Mouse (Mus musculus) right cerebral cortex, postnatal 10 days (tissue): Measurements from ENCODE around the gene Bicd2.

Source experiments
- DNase-seq, 2 experiments: peaks; one replicate each; pipeline ENCODE4 v3.0.0; 2021; ENCODE audit warnings: low spot score in 2 of 2

Gene Bicd2

DNA sequence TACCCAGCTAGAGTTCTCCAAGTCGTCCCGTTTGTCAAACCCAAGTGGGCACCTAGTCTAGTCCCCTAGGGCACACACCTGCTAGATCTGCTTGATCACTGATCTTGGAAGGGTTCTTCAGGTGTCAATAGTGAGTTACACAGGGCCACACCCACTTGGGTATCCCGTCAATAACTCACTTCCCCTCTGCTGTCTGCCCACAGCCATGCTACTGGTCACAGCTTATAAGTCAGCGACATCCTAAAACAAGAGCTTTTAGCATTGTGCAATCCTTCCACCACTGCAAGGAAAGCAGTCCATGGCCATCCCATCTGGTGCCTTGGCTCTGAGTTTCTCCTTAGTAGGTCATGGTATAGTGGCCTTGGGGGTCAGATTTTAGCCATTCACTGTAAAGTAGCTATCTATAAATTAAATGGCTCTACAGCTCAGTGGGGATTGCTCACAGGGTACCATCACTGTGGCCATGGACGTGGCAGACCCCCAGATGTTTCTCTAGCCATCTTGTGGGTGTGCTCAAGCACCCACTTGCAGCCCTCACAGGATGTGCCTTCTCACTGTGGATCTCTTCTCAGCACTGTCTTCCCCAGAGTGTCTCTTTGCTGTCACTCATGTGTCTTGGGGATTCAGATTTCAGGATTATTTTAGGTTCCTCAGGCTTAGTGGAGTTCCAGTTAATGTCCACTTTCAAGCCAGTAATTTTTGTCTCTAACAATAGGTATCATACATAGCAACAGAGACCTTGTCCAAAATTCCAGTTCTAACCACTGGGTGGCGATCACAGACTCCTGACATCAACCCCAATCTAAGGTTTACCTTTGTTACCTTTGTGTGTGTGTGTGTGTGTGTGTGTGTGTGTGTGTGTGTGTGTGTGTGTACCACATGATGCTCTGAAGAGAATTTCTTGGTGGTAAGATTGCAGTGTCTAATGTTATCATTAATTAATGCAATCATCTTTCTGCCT, 14.9 kb upstream of the Bicd2 start:
- peak in 1 of 2 experiments; percentile 62 for DNase-seq

DNA sequence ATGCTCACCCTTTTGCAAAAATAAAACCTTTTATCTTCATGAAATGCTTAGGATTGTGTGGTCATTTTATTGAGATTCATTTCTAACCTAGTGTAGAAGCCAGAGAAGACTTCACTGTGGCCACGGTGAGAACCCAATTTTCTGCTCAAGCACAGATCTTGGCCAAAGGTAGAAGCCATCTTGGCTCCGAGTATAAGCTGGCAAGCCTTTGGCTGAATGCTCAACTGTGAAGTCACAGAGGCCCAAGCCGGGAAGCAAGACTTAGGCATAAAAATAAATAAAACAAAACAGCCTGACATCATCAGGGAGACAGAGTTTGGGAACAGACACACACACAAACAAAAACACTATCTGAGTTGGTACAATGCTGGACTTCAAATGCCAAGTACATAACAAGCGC, 13.3 kb upstream of the Bicd2 start:
- no peak for DNase-seq

DNA sequence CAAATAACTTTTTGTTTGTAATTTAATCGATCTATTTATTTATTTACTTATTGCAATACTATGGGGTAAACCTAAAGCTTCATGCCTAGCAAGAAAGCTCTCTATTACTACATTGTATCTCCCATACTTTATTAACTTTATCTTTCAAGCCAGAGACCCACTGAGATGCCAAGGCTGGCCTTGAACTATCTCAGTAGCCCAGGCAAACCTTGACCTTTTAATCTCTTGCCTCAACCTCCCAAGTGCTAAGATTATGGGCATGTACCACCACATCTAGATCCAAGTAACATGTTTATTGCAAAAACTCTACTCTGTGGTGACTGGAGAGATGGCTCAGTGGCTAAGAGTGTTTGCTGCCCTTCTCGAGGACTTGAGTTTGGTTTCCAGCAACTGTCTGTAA, 8.1 kb upstream of the Bicd2 start:
- DNase-seq: no peak

DNA sequence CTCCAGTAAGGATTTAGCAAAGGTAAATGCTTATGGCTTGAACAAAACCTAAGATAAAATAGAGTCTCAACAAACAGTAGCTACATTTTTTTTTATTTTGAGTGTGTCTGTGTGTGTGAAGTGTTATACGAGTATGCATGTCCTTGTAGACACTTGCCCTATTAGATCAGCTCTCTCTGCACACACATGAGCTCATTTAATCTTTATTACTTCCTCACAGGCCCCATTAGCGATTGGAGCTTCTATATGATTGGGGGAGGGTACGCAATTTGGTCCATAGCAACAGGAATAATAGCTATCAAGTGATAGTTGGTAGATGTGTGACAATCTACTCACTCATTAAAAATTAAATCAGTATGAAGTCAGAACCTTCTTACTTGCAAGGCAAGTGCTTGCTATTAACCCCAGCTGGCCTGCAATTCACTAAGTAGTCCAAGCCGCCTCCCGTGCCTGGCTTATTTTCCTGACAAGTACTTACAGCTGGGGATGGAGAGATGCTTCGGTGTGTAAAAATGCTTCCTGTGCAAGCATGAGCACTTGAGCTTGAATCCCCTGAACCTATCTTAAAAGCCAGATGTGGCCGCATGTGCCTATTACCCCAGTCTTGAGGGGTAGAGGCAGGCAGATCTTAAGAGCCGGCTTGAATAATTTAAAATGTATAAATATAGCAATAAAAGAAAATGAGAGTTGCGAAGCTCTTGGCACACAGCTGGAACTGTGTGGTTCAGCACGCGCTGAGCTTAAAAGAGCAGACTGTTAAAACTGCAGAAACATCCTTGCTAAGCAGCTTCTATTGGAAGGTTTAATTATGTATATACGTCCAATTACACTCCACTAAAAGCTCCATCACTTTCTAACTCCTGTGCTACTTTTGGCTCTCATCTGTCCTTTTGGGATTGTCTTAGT, 6.1 kb upstream of the Bicd2 start:
- DNase-seq: no peak

DNA sequence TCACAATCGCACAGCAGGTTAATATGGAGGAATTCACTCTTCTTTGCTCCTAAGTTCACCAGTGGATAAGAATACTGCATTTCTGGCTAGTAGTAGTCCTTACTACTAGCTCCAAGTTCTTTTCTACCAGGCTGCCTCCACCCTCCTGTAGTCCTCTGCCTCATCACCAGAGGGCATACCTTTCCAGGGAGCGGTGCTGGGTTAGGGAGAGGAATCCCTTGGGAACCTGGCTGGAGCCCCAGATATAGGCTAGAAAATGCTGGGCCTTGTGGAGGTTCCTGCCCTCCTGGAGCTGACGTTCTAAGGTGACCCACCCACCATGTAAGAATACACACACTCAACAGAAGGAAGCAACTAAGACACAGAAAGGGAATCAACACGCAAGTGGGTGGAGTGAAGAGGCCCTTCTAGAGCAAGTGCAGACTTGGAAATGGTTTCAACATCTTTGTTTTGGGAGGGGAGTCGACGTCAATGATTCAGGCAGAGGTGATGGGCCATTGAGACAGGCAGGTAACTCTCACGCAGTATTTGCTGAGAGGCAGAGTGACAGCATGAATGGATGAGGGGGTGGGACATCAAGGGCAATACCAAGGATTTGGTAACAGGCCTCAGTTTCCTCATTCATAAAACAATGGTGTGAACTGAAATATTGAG, 2.4 kb upstream of the Bicd2 start:
- no peak for DNase-seq

DNA sequence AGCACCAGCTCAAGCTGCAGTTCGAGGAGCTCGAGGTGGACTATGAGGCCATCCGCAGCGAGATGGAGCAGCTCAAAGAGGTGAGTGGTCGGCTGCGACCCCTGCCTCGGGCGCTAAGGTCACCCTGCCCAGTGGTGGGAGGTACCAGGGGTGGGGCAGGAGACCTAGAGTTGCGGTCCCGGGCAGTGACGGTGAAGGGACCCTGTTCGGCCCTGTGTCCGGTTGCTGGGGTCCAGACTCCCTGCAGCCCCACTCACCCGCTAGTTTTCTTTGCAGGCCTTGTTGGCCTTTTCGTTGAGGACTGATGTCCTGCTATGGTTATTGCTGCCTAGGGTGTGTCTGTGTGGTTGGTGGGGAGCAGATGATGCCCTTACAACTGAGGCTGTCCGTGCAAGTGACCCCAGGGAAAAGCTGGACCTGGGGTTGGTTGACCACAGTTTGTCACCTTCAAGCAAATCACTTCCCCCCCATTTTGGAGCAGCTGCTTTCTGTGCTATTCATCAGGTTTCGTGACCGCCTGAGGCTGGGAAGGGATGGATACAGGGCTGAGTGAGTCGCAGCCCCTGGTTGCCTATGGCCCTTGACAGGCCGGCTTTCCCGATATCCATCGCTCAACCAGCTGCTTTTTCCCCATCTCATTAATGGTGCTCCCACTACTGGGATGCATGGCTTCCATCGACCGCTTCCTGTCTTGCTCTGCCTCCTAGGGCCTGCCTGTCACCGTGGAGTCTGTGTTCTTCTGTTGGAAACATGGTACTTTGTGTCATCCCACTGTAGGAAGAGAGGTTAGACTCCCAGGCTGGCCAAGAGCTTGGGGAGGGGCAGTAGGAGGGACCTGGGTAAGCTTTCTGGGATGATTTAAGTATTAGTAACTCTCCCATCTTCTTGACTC, 692 bp downstream of the Bicd2 start:
- no peak for DNase-seq

DNA sequence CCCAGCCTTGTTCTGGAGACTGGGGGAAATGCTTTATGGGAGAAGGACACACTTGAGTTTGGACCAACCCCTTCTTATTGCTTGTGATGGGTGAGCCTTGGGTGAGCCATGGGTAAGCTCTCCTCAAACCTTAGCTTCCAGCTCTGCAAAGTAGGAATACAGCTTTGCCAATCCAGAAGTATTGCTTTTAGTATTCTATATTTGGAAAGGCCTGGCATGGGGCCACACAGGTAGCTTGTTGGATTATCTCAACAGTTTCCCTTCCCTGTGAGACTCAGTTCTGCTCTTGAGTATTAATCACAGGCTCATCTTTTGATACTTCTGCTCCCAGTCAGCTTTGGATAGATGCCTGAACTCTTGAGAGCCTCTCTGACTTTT, 1.3 kb downstream of the Bicd2 start:
- DNase-seq: no peak

DNA sequence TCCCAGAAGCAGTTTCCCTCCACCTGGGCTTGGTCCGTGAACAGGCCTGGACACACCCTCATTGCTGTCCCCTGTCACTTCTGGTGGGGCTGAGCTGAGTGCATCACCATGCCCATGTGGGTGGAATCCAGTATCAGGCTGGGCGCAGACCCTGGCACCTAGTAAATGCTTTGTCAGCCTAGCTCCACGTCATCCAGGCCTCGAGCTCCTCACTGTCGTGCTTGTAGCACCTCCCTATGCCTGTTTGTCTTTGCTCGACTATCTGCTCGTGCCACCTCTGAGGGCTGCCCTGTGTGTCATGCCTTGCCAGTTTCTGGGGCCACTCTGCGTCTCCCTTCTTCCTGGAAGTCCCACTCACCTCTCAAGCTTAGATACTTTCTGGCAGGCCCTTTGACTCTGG, 3.2 kb downstream of the Bicd2 start:
- DNase-seq: no peak

DNA sequence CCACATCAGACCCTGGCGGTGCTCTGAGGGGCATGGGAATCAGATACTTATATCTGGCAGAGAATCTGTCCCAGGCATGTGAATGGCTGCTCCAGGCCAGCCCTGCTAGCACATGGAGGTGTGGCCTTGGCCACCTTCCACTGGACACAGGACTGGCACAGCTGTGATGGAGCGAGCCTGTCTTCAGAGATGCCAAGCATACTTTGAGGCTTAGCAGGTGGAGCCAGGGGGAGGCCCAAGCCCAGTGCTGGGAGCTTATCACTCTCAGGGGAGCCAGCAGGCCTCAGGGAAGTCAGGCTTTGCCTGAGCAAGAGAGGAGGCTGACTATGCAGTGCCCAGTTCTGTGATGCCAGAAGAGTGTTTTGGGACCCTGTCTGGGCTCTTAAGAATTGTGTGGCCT, 4.1 kb downstream of the Bicd2 start:
- no peak for DNase-seq

DNA sequence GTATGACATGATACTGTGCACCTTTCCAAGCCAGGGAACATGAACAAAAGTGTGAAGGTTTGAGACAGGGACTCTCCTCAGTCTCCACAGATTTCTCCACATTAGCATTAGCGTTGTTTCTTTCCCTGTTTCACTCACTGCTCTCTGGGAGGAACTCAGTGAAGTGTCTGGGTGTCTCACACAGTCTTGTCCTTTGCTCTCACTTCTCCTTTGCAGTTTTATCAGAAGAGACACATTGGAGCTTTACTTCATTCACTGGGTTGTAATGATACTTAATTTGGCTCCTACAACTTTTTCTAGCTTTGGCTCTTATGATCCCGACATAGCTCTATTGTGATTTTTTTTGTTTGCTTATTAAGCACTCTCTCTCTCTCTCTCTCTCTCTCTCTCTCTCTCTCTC, 7.1 kb downstream of the Bicd2 start:
- DNase-seq: no peak

DNA sequence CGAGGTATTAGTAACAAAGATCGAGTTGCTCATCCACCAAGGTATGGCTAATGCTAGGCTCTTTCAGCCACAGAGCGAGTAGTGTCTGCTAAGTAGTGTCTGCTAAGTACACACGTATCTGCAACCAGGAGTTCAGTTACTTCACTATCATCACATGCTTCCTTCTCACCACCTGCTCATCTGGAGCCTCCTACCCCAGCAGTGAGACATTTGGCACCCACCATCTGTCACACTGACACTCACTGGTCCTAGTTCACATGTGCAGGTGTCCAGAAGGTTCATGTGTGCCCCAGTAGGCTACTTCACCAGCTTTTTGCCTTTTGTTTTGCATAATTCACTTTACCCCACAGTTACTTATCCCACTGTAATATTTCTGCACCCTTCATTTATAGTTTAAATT, 8.0 kb downstream of the Bicd2 start:
- DNase-seq: no peak

DNA sequence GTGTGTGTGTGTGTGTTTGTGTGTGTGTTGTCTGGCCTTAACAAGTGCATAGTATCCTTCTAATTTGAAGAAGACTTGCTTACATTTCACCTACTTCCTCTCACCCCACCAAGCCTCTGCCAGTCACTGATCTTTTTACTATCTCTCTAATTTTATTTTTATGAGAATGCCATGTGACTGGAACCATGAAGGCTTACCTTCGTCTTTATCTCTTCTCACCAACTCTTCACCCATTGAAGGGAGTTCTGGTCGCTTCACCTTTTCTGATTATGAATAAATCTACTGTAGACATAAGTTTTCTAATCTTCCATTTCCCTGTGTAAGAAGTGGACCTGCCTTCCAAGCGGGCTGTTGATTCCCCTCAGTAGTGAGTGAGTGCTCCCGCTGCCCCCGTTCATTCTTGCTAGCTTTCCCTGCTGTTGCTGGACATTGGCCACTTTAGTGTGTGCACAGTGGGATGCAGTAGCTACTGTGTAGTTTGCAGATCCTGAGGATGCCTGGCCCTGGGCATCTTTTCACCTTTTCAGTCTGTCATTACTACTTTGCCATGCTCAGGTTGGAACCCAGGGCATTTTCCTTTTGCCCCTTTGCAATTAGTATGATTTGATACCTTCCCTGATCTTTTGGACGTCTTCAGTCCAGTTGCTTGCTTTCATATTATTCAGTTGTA, 8.6 kb downstream of the Bicd2 start:
- no peak for DNase-seq

DNA sequence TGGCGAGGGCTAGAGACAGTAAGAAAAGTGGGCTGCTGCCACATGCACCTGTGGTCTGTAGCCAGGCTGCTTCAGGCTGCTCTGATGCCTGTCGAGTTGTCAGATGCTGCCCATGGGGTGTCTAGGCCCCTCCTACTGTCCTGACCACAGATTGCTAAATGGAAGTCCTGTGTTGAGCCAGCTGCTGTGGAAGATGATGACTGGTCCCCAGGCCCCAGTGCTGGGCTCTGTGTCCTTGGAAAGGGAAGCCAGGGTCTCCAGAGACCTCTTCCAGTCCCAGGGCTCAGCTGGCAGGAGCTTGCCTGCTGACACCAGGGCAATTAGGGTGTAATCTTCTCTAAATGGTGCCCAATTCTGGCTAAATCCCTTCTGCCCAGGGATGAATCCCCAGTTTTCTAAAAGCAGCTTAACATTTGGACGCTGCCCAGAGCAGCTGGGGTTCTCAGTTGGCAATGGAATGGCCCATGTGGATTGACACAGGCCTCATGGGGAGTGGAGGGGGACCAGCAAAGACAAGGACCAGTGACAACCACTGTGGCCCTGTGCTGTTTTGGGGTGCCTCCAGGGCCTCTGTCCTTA, 11.3 kb downstream of the Bicd2 start:
- DNase-seq: peak in 1 of 2 experiments; percentile 61

DNA sequence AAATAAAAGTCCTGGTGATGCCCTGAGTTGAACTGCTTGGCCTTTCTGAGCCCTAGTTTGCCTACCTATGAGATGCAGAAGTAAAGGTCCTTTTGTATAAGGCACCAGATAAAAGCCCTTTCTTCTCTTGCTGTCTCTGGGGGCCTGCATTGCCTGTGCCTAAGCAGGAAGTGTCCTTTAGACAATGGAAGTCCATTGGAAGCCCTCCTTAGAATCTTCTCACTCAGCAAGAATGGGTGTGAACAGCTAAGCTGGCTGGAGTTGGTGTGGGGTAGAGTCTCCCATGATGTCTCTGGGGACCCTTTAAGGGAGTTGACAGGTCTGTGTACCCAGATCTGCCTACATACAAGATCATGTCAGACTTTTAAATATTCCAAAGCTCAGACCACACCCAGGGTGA, 12.0 kb downstream of the Bicd2 start:
- no peak for DNase-seq

DNA sequence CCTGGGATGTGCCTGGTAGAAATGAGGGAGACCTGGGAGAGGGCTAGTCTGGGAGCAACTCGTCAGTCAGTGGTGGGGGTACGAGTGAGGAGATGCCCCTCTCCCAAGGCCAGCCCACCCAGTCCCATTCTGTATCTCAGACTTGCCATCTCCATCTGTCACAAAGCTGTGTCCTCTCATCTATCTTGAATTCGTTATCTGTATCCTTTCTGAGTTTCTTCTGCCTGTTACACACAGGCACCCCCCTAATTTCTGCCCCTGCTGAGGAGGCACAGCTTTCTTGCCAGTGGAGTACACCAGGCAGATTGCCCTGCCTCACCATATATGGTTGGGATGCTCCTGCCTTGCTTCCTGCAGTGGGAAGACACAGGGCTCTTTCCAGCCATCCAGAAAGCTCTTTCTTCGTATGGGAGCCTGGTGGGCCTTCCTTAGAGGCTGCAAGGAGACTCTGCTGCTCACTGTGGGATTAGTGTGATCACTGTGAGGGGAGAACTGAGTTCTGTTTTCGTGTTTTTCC, 12.7 kb downstream of the Bicd2 start:
- DNase-seq: peak in 1 of 2 experiments; percentile 63

DNA sequence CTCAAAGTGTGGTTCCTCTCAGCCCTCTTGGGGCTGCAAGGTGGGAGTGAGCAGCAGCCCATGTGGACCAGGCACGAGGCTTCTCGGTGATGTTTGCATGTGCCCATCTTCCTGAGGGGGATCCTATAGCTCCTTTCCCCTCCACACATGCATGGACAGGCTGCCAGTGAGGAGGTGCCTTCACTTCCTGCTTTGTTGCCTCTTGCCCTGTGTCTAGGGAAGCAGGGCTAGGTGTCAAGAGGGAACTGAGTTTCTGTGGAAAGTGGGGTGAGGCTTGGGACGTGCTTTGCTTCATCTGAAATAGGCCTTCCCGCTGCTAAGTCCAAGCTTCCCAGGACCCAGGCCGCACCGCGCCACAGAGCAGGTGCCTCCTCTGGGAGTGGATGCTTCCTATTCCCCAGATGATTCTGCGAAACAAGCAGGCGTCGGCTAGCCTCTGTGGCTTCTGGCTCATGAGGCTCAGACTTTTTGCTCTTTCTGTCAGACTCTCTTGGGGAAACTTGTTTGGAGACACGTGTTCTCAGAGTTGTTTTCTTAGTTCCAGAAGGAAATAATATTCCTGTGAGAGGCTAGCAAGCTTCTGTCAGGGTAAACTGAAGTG, 14.2 kb downstream of the Bicd2 start:
- DNase-seq: no peak

DNA sequence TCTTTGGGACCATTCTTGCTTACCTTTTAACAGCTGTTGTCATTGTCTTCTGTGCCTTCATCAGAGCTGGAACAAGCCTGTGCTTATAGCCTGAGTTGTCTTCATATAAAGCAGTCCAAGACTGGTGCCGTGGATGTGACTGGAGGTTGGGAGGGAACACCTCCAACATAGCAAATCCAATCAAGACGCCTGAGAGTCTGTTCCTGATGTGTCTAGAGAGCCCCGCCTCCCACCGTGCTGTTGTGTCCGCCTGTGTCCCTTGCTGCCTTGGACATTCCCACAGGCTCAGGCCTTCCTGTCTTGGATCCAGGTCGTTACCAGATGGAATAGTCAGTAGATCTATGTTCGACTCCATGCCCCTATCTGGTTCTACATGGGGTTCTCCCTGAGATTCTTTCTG, 14.7 kb downstream of the Bicd2 start:
- no peak for DNase-seq

DNA sequence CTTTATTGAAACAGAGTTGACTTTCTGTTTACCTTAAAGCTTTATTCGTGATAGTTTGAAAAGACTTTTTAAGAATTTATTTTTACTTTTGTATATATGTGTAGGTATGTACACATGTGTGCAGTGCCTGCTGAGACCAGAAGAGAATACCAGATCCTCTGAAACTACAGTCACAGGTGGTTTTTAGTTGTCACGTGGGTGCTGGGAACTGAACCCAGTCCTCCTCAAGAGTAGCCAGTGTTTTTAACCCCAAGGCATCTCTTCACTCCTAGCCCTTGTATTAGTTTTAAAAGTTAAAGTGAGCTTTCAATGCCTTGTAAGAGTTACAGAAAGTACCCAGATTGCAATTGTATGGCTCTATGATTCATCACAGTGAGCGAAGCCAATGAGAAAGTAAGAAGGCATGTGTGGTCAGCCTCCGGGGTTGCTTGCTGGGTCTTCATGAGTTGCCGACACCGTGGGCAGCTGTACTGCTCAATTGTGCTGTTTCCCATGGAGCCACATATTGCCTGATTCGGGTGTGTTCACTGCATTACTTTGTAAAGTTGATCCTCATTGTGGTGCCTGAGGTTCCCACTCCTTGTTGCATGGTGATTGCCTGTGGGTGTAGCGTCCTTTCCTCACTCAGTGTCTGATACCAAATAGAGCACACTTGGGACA, 16.1 kb downstream of the Bicd2 start:
- no peak for DNase-seq

DNA sequence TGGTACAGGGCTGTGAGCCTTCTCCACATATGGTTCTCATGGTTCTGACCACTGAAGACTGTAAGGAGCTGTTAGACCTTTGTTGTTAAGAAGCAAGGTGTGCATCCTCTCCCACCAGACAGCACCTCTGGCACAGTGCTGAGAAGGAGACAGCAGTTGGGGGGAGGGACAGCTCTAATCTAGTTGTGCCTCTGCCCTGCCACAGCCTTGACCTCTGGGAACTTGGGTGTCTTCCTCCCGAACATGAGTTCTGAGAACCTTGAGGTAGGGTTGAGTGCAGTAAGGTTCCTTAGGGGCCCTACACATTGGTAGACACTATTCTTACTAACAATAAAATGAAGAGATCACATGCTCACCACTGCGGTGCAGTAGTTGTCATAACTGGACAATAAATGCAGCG, 16.8 kb downstream of the Bicd2 start:
- DNase-seq: no peak
